Mouse (Mus musculus) forebrain, embryonic 14.5 days (tissue): ENCODE data around the gene Dph7. TPM values are rescaled to one million over a fixed set of nuclear protein-coding genes. Genes with fewer than 3 reads are reported as not detected.

Source experiments
- ATAC-seq: fragments of 200-750 bp; cut with Nextera tagmentation; 2 replicates; pipeline ENCODE4 v1.8.0; 2017; ENCODE audit warnings: mild to moderate bottlenecking, moderate library complexity
- DNase-seq: peaks from one replicate; pipeline ENCODE4 v3.0.0-alpha.2; 2015; ENCODE audit warnings: low spot score
- H3K27ac ChIP-seq: fragments of 300-500 bp; sonication (generic); 2 replicates; pipeline ENCODE4 v1.5.1; 2014; ENCODE audit warnings: low read depth, mild to moderate bottlenecking, control low read depth, low read length, moderate library complexity
- H3K27me3 ChIP-seq: fragments of 300-500 bp; sonication (generic); replicated peaks from 2 replicates; pipeline ENCODE4 v1.6.1; 2014; ENCODE audit warnings: low read length, control low read depth, mixed read lengths; ENCODE audit not compliant: control insufficient read depth, insufficient read depth
- H3K36me3 ChIP-seq: fragments of 300-500 bp; sonication (generic); 2 replicates; pipeline ENCODE4 v1.6.1; 2014; ENCODE audit warnings: low read length, control low read depth; ENCODE audit not compliant: control insufficient read depth, insufficient read depth
- H3K4me1 ChIP-seq: fragments of 300-500 bp; sonication (generic); 2 replicates; pipeline ENCODE4 v1.6.1; 2014; ENCODE audit warnings: antibody characterized with exemption, low read length, control low read depth; ENCODE audit not compliant: control insufficient read depth, insufficient read depth
- H3K4me2 ChIP-seq: fragments of 300-500 bp; sonication (generic); 2 replicates; pipeline ENCODE4 v1.6.1; 2014; ENCODE audit warnings: mild to moderate bottlenecking, control low read depth, low read length
- H3K4me3 ChIP-seq: fragments of 300-500 bp; sonication (generic); 2 replicates; pipeline ENCODE4 v1.5.1; 2014; ENCODE audit warnings: low read depth, low read length, control low read depth
- H3K9ac ChIP-seq: fragments of 300-500 bp; sonication (generic); 2 replicates; pipeline ENCODE4 v1.6.1; 2014; ENCODE audit warnings: mild to moderate bottlenecking, low read length, control low read depth, moderate library complexity
- H3K9me3 ChIP-seq: fragments of 300-500 bp; sonication (generic); replicated peaks from 2 replicates; pipeline ENCODE4 v1.6.1; 2016; ENCODE audit warnings: low read length, control low read depth, mixed read lengths; ENCODE audit not compliant: control insufficient read depth
- WGBS: fragments of 180-500 bp; shearing (Covaris S2); extraction: QIAGEN DNeasy Blood & Tissue Kit; methylation state at CpG from one replicate; pipeline ENCODE4 v1.1.7; 2014; 5-methylcytosine and 5-hydroxymethylcytosine counted together
- polyA plus RNA-seq: library from polyadenylated mRNA; unstranded; fragments of >200 nt; fragmentation: Nextera tagmentation; extraction: Ambion mirVana; gene quantifications from 2 replicates; pipeline ENCODE4 v1.2.1, GENCODE M21; 2014

Dph7 gene
- polyA plus RNA-seq, 1 experiment from 2014 or later, result 44.3 TPM

- ATAC-seq (no peak), DNase-seq (no peak)
- Histone ChIP-seq H3K27ac (no peak overlapping the region), H3K4me2 (no peak overlapping the region), H3K36me3 (peaks cover 14% of the 10 kb centered on the region; the same call in 1 of the 2 replicates), H3K9ac (no peak overlapping the region), H3K4me3 (no peak overlapping the region), H3K9me3 (no peaks in the 10 kb centered on the region), H3K27me3 (no peaks in the 10 kb centered on the region), H3K4me1 (peaks cover 12% of the 10 kb centered on the region)
- WGBS, result 94% methylated on average over 5 of the region's 5 CpGs
Observed at GRCm38 (mm10) chr2:24976960-24977359, 14.8 kb downstream of the Dph7 start.

DNA sequence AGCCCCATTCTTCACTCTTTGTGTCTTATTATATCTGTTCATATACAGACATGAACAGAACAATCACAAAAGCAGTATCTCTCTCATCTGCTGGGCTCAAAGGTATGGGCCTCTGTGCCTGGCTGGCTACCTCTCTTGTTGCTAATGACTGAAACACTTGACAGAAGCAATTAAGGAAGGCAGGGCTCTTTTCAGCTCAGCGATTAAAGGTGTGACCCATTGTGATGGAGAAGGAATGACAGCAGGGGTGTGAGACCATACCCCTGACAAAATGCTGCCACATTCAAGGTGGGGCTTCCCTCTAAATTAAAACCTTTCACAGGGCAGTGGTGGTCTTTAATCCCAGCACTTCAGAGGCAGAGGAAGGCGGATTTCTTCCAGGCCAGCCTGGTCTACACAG is 25.6 kb downstream of the Dph7 start:
- Histone ChIP-seq H3K27me3 (no peaks in the 10 kb centered on the region), H3K4me1 (no peaks in the 10 kb centered on the region), H3K27ac (no peak overlapping the region), H3K9me3 (no peaks in the 10 kb centered on the region), H3K36me3 (no peaks in the 10 kb centered on the region), H3K9ac (no peak overlapping the region), H3K4me2 (no peak overlapping the region), H3K4me3 (no peak overlapping the region)
- ATAC-seq (no peak), DNase-seq (no peak)
- 53% methylated on average over 2 of the region's 2 CpGs for WGBS

DNA sequence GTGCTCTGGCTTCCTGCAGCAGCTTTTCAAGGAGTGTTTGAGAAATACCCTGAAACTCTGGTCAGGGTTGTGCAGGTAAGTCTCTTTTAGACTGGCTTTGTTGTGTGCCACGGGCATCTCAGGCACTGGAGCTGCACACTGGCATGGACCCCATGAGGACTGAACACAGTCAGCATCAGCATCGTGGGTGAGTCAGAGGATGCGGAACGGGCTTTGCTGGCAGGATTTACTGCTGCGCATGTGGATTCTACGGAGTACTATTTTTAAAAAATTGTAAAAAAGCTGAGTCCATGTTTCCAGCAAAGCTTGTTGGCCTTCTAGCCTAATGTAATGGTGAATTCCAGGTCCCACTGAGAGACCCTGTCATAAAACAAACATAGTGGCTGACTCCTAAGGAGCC is 33.1 kb downstream of the Dph7 start:
- Histone ChIP-seq H3K9ac (no peak overlapping the region), H3K4me2 (no peak overlapping the region), H3K27me3 (no peaks in the 10 kb centered on the region), H3K36me3 (no peaks in the 10 kb centered on the region), H3K27ac (no peak overlapping the region), H3K4me1 (no peaks in the 10 kb centered on the region), H3K9me3 (no peaks in the 10 kb centered on the region), H3K4me3 (no peak overlapping the region)
- 93% methylated on average over 6 of the region's 6 CpGs for WGBS
- no peak for DNase-seq
- ATAC-seq, result no peak

DNA sequence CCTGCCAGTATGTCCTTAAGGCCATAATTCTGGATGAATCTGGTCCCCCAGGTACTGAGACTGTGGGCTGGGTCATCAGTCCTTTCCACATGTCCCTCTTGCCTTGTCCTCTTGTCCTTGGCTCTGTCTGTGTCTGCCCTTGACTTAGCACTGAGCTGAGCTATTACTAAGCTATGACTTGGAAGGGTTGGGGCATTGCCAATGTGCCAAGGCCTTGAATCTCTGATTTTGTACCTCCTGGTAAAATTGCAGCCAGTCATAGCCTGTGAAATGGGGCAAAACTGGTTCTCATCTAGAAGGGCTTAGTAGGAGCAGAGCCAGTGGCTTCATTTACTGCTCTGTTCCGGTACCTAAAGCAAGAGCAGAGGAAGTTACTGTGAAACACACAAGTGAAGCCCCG is 34.3 kb downstream of the Dph7 start:
- DNase-seq, result no peak
- no peak overlapping the region for H3K27ac ChIP-seq
- H3K4me2 ChIP-seq, result no peak overlapping the region
- 94% methylated on average over 2 of the region's 2 CpGs for WGBS
- H3K9ac ChIP-seq, result no peak overlapping the region
- H3K36me3 ChIP-seq, result no peaks in the 10 kb centered on the region
- H3K4me3 ChIP-seq, result no peak overlapping the region
- no peak for ATAC-seq
- no peaks in the 10 kb centered on the region for H3K4me1 ChIP-seq
- H3K9me3 ChIP-seq, result no peaks in the 10 kb centered on the region
- no peaks in the 10 kb centered on the region for H3K27me3 ChIP-seq

- H3K9me3 ChIP-seq, result no peaks in the 10 kb centered on the region
- H3K4me3 ChIP-seq, result no peak overlapping the region
- ATAC-seq (no peak), DNase-seq (peak; percentile 23)
- no peak overlapping the region for H3K4me2 ChIP-seq
- H3K36me3 ChIP-seq, result no peaks in the 10 kb centered on the region
- H3K9ac ChIP-seq, result no peak overlapping the region
- H3K4me1 ChIP-seq, result no peaks in the 10 kb centered on the region
- no peak overlapping the region for H3K27ac ChIP-seq
- no peaks in the 10 kb centered on the region for H3K27me3 ChIP-seq
- WGBS, result 84% methylated on average over 3 of the region's 3 CpGs
Observed at GRCm38 (mm10) chr2:25000544-25001235, 38.5 kb downstream of the Dph7 start.

- Histone ChIP-seq H3K9me3 (no peaks in the 10 kb centered on the region), H3K4me2 (no peak overlapping the region), H3K27ac (no peak overlapping the region), H3K4me3 (no peak overlapping the region), H3K36me3 (no peaks in the 10 kb centered on the region), H3K9ac (no peak overlapping the region), H3K27me3 (no peaks in the 10 kb centered on the region), H3K4me1 (no peaks in the 10 kb centered on the region)
- DNase-seq (peak; percentile 35), ATAC-seq (no peak)
- 50% methylated on average over 9 of the region's 9 CpGs for WGBS
Observed at GRCm38 (mm10) chr2:25003946-25004786, 42.0 kb downstream of the Dph7 start.

DNA sequence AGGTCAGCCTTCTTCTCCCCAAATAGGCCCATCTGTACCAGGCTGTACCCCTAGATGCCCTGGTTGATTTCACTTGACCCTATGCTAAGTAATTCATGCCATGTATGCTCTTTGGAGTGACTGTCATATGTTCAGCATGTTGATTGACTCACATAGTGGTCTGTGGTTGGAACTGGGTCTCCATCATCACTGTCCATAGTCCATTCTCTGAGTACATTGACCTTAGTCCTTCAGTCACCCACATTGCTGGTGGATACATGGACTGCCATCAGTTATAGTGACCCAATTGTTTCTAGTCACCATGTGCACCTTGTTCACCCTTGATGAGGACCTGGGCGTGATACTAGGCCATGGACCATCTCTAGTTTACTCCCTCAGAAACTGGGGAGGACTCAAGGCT is 44.6 kb downstream of the Dph7 start:
- H3K27me3 ChIP-seq, result no peaks in the 10 kb centered on the region
- H3K4me1 ChIP-seq, result no peaks in the 10 kb centered on the region
- H3K27ac ChIP-seq, result no peak overlapping the region
- no peak overlapping the region for H3K4me3 ChIP-seq
- H3K36me3 ChIP-seq, result no peaks in the 10 kb centered on the region
- ATAC-seq (no peak), DNase-seq (no peak)
- H3K9me3 ChIP-seq, result no peaks in the 10 kb centered on the region
- WGBS, result 100% methylated on average over 1 of the region's 1 CpGs
- H3K4me2 ChIP-seq, result no peak overlapping the region
- H3K9ac ChIP-seq, result no peak overlapping the region

DNA sequence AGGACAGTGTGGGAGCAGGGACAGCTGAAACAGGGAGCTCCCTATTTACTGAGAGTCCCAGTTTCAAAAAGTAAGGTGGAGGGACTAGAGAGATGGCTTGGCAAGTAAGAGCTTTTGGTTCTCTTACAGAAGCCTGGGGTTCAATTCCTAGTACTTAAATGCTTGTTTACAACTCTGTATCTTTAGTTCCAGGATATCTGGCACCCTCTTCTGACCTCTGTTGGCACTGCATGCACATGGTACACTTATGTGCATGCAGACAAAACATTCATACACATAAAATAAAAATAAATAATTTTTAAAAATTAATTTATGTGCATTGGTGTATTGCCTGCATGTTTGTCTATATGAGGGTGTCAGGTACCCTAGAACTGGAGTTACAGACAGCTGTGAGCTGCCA is 46.0 kb downstream of the Dph7 start:
- ATAC-seq (no peak), DNase-seq (no peak)
- no peak overlapping the region for H3K4me3 ChIP-seq
- H3K27ac ChIP-seq, result no peak overlapping the region
- no peaks in the 10 kb centered on the region for H3K9me3 ChIP-seq
- H3K36me3 ChIP-seq, result no peaks in the 10 kb centered on the region
- no peaks in the 10 kb centered on the region for H3K4me1 ChIP-seq
- no peaks in the 10 kb centered on the region for H3K27me3 ChIP-seq
- no peak overlapping the region for H3K4me2 ChIP-seq
- no peak overlapping the region for H3K9ac ChIP-seq
